Mouse (Mus musculus): ENCODE results near the gene Serpinb9b.
A peak's percentile ranks its signal among the peaks of the same experiment; 100 is the strongest.
"Not testable (repeated sequence)": the region's sequence is repeated elsewhere in the genome, so short reads cannot be mapped to it uniquely, and the experiment has no call there.

Gene Serpinb9b

DNA sequence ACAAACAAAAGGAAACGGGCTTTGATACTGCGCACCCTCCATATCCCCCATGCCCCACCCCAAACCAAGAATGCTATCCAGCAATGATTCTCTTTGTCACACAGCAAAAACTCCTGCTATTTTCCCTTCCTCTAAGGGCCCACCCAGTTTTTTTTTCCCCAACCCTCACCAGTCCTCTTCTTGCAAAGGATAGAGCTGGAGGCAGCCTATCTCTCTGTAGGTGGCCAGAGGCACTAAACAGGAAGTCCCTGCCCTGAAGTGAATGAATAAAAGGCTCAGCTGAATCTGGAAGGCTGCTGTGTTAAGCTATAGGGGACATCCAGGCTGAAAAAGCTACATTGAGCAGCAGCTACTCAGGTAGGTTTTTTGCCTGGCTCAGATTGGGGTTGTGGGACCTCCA is at the start of gene Serpinb9b:
Gene Serpinb9b, plus strand, starts transcription at position 173 of the 400 bp plus-strand sequence.
- DNase-seq (ENCODE audit: low read depth, low spot score): no peak

DNA sequence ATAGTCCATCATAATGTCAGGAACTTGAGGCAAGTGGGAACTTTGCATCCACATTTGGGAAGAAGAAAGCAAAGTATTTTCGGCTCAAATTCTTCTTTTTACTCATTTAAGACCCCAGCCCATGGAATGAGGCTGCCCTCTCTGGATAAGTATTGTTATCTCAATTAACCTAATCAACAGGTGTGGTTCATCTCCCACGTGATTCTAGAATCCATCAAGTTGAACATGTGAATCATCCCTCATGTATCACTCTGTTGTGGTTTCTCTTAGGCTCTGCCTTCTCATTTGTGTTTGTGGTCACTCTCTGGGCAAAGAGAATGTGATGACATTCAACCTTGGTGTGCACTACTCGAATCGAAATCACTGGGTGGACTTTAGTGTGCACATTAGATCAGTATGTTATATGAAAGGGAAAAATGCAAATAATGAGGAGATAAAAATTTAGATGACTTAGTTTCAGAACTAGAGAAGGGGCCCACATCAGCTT is 44.6 kb upstream of the Serpinb9b start:
- DNase-seq (ENCODE audit: low read depth, low spot score): no peak

DNA sequence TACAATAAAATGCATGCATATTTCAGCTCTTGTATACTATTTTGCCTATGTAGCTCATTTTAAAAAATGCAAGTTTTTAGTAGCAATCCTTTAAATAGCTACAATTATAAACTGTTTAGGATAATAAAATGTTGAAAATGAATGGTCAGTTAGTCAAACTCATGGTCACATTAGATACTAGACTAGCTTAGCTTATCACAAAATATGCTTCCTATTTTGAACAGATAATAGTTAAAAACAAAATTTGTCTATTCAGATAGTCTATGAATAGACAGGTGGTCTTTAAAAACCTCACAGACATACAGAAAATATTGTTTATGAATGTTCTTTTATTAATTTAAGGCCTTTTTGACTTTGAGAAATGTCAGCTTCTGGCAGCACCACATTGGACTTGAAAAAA is 41.0 kb upstream of the Serpinb9b start:
- DNase-seq (ENCODE audit: low read depth, low spot score): no peak

DNA sequence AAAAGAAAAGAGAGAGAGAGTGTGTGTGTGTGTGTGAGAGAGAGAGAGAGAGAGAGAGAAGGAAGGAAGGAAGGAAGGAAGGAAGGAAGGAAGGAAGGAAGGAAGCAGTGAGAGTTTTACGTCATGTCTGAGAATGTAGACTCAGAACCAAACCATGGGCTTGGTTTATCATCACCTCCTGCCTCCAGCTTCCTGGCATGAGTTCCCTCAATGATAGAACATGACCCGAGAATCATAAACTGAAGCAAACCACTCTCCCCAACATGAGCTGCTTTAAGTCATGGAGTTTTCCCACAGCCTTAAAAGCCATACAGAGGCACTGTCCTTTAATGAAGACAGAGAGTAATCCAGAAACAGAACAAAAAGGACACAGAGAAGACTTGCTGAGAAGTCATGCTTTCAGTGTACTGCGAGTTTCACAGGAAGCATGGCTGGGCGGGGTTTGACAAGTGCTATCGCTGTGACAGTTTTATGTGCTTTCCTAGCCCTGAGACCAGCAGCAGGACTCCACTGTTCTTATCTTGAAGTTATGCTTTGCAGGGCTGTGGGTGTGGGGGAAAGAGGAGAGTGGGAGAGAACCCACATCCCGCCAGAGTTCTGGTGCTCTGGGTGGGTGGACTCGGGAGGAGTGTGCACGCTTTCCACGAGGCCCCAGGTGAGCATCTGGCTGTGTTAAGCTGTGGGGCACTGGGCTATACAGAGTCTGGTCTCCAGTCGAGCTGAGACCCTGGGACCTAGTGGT is 33.9 kb upstream of the Serpinb9b start:
- DNase-seq (ENCODE audit: low read depth, low spot score): no peak

DNA sequence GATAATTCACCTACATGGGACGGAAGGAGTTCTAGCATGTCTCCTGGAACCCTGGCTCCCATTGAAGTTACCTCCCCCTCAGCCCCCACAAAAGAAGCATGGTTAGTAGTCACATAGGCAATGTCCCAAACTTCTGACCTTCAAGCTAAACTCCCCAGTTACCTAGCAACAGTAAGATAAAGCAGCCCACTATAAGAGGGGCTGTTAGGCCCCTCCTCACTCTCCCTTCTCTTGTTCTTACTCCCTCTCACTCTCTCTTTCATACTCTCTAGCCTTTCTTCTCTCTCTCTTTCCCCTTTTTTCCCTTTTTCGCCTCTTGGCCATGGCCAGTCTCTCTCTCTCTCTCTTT is 33.3 kb upstream of the Serpinb9b start:
- no peak for DNase-seq (ENCODE audit: low read depth, low spot score)

- DNase-seq (ENCODE audit: low read depth, low spot score): no peak
Measured at GRCm38 (mm10) chr13:32995051-32995450, 32.2 kb upstream of the Serpinb9b start.

GRCm38 (mm10) chr13:33001341-33001740 is 25.9 kb upstream of the Serpinb9b start:
- DNase-seq (ENCODE audit: low read depth, low spot score): no peak

- no peak for DNase-seq (ENCODE audit: low read depth, low spot score)
Measured at GRCm38 (mm10) chr13:33002950-33003349, 24.3 kb upstream of the Serpinb9b start, which contains the start of gene Serpinb9. Gene Serpinb9, plus strand, starts transcription at chr13:33003250.

DNA sequence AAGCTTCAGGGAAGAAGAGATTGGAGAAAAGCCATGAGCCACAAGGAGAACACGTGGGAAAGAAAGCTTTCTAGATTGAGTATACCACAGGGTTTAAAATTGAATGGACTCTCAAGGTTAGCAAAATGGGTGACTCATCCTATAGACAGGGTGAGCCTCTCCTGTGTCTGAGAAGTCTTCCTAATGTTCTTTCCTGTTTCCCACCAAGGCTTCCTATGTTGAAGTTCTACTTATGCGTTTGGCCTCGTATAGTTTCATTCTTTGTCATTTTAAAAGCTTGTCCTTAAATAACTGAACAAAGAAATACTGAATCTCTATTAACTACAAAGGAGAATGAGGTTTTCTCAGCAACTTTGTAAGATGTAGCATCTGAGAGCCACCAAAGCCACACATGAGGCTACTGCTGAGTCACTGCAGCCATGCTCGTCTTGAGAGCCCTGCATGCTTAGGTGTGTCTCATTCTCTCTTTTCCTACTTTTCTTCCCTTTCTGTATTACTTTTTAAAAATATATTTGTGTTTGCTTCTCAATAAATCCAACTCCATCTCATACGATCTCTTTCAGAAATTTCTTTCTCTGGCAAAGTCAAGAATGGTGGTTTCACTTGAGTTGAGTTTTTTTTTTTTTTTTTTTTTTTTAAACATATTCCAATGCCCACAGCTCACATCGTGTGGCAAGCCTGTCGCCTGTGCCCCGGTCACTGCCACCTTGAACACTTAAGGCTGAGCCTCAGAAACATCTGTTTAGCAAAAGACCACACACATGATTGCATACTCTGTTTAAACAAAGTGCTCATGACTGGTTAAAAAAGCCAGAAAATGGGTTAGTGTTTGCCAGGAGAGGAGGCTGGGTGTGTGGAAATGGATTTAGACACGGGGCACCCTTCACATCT is 23.4 kb upstream of the Serpinb9b start:
- no peak for DNase-seq (ENCODE audit: low read depth, low spot score)

DNA sequence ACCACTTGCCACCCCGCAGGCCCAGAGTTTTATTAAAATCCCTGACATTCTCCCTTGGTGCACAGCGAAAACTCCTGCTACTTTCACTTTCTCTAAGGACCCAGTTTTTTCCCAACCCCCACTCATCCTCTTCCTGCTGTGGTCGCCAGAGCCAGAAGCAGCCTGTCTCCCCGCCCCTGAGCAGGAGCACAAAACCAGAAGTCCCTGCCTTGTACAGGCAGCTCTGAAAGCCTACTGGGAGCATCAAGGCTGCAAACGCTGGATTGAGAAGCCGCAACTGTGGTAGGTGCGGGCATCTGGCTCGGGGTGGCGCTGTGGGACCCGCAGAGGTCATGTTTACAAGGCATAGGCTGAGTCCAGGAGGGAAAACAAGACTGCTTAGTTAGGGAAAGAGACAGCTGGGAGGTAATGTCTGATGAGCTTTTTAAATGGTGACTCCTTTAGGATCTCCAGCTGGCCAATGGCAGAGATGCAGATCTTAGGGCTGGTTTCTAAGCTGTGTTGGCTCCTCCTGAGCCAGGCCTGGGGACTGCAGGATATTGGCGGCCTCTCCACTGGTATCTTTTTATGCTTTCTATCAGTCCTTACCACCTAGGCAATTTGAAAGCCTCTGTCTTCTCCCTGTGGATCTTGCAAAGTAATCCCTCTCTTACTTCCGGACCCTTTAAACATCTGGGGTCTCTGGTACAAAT is 22.7 kb upstream of the Serpinb9b start:
- peak; percentile 62 for DNase-seq (ENCODE audit: low read depth, low spot score)

- DNase-seq (ENCODE audit: low read depth, low spot score): peak; percentile 6
Measured at GRCm38 (mm10) chr13:33005501-33006075, 21.6 kb upstream of the Serpinb9b start.

- DNase-seq (ENCODE audit: low read depth, low spot score): no peak
Measured at GRCm38 (mm10) chr13:33006555-33006954, 20.7 kb upstream of the Serpinb9b start.

DNA sequence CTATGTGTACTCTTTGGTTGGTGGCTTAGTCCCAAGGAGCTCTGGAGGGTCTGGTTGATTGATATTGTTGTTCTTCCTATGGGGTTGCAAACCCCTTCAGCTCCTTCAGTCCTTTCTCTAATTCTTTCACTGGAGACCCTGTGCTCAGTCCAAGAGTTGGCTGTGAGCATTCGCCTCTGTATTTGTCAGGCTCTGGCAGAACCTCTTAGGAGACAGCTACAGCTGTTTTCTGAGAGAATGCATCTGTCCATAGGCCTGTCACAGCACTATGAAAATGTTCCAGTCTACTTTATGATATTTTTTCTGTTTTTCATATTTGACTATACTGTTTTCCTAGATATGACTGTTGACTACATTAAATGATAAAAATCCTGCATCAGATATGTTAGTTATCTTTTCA is 14.8 kb upstream of the Serpinb9b start:
- DNase-seq (ENCODE audit: low read depth, low spot score): no peak

DNA sequence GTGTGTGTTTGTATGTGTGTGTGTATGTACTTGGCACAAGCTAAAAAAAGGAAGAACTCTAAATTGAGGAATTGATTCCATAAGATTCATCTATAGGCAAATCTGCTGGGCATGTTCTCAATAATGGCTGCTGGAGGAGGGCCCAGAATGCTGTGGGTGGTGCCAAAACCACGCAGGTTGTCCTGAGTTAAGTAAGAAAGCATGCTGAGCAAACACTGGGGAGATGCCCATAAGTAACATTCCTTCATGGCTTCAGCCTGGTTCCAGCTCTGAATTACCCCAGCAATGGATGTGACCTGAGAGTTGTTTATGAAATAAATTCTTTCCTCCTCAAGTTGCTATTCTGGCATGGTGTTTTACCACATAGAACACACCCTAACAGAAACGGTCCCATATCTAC is 13.9 kb upstream of the Serpinb9b start:
- no peak for DNase-seq (ENCODE audit: low read depth, low spot score)

DNA sequence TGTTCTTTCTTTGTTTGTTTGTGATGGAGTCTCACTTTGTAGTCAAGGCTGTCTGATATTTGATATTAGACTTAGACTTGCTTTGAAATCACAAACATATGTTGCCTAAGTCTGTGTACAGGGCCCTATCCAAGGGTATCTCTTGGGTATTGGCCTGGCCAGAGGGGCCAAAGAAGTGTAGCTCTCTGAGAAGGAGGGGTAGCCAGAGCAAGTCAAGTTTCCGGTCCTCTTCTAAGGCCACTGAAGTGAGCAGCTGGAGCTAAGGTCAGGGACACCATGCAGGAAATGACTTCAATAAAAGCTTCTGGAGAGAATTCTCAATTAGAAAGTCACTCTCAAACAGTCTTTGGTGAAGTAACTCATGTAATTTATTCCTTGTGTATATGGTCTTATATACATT is 4.8 kb upstream of the Serpinb9b start:
- DNase-seq (ENCODE audit: low read depth, low spot score): no peak

GRCm38 (mm10) chr13:33026427-33027057 is 674 bp upstream of the Serpinb9b start:
- DNase-seq (ENCODE audit: low read depth, low spot score): no peak

GRCm38 (mm10) chr13:33028146-33028545 is 930 bp downstream of the Serpinb9b start:
- DNase-seq (ENCODE audit: low read depth, low spot score): no peak

GRCm38 (mm10) chr13:33028550-33028949 is 1.3 kb downstream of the Serpinb9b start:
- no peak for DNase-seq (ENCODE audit: low read depth, low spot score)

DNA sequence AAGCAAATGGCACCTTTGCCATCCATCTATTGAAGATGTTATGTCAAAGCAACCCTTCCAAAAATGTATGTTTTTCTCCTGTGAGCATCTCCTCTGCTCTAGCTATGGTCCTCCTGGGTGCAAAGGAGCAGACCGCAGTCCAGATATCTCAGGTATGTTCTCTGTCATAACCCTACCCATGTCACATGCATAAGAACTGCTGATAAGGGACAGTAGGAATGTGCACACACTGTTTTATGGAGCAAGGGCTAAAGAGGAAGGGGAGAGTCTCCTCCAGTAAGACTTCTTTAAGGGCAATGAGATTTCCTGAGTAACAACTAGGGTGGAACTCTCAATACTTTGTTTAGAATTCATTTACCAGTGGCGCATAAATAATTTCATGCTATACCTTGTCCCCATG is 2.3 kb downstream of the Serpinb9b start:
- DNase-seq (ENCODE audit: low read depth, low spot score): not testable (repeated sequence)

GRCm38 (mm10) chr13:33030281-33030680 is 3.1 kb downstream of the Serpinb9b start:
- DNase-seq (ENCODE audit: low read depth, low spot score): no peak

- no peak for DNase-seq (ENCODE audit: low read depth, low spot score)
Measured at GRCm38 (mm10) chr13:33035506-33035905, 8.3 kb downstream of the Serpinb9b start.

Data from mesoderm, embryonic 11.5 days (tissue).